Mouse (Mus musculus) lung, postnatal 0 days (tissue): ENCODE results near the gene Olfr221.

Experiments used
- CTCF ChIP-seq: IDR thresholded peaks from 2 replicates; pipeline ENCODE4 v1.5.1; 2016; ENCODE audit warnings: antibody characterized with exemption, mild to moderate bottlenecking
- EP300 ChIP-seq: IDR thresholded peaks from 2 replicates; pipeline ENCODE4 v1.6.1; 2016; ENCODE audit warnings: antibody characterized with exemption, mild to moderate bottlenecking, control low read depth

DNA sequence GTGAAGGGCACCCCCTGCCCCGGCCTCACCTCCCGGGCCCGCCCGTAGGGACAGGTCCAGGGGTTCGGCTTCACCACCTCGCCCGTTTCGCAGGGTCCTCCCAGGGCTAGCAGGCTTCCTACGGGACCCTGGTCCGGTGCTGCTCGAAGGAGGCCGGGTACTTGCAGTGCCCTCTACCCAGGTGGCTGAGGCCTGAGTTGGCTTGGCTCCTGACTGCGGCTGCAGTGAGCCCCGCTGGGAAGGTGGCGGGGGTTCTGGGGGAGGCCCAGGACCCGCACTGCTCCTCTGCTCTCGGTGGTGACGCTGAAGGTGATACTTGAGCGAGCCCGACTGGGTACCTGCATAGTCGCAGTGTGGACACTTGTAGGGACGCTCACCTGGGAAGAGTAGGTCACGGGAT, 35.5 kb downstream of the Olfr221 start:
- TF ChIP-seq CTCF = no peak
- no peak for TF ChIP-seq EP300
